Mouse (Mus musculus): Measurements from ENCODE around the gene Npb. TPM values are rescaled to one million over a fixed set of nuclear protein-coding genes. Genes with fewer than 3 reads are reported as not detected.

Npb gene
- polyA plus RNA-seq, 1 experiment from 2014 or later: 3.6 TPM

DNA sequence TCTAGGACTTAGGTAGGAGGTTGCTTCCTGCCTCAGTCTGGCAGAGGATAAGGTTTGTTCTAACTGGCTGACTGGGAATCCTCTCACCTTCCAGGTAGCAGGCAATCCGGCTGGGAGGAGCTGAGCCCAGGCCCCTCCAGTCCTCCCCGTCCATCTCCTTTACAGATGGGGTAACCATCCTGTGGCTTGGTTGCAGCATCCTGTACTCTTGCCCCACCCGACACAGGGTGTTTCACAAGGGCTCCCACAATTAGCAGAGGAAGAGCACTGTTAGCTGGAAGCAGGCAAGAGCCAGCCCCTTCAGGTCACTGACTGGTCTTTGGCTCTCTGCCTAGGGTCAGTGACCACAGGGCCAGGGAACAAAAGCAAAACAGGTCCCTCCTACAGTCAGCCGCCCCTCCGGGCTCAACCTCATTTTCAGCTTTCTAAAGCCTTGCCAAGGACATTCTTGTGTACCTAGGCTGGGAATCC lies 22.2 kb downstream of the Npb start:
- ATAC-seq (replicated peaks; ENCODE audit: low FRiP score) (no peak), DNase-seq (ENCODE audit: low spot score) (no peak)
- Histone ChIP-seq H3K36me3 (ENCODE audit: control insufficient read depth, insufficient read depth, low read length) (peaks cover 11% of the 10 kb centered on the region; the same call in 1 of the 2 replicates), H3K9me3 (ENCODE audit: control insufficient read depth, low read length) (no peaks in the 10 kb centered on the region), H3K4me1 (replicated peaks; ENCODE audit: control insufficient read depth, insufficient read depth, low read length) (peaks cover 68% of the 10 kb centered on the region), H3K27ac (ENCODE audit: low read depth, low read length) (peak overlapping the region; percentile 94), H3K4me2 (peak overlapping the region; percentile 95), H3K4me3 (ENCODE audit: low read depth, low read length) (peak overlapping the region; percentile 78), H3K27me3 (replicated peaks; ENCODE audit: control insufficient read depth, insufficient read depth, low read length) (no peaks in the 10 kb centered on the region), H3K9ac (ENCODE audit: low read depth, low read length) (peak overlapping the region; percentile 92)
- 37% methylated on average over 5 of the region's 5 CpGs for WGBS

DNA sequence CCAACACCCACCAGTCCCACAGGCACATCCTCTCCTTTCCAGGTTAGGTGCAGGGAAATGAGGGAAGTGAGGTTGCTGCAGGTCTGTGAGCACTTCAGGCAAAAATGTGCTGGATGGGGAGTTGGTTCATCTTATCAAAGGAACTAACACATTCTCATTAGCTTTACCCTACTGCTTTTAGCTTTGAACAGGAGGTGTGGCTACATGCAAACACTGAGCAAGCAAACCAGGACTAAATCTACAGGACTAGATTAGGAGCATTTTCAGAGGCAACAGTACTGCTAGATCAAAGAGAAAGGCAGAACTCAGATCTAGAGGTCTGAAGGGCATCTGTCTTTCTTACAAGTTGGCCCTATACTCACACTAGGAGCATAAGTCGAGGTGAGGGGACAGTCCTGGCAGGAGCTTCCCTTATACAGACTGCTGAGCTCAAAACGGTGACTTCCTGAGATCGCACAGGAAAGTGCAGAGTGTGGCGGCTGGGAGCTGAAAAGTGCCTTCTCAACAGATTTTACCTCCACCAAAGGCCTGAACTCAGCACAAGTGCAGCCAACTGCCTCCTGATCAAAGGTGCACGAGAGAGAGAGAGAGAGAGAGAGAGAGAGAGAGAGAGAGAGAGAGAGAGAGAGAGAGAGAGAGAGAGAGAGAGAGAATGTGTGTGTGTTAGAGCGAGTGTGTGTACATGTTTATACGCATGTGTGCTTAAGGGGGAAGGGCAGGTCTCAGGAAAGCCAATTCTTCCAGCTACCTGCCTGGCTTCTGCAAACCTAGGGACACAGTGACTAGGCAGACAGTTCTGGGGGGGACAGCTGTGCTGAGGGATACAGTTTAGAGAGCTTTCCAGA lies 22.8 kb downstream of the Npb start:
- peaks cover 11% of the 10 kb centered on the region; the same call in 1 of the 2 replicates for H3K36me3 ChIP-seq (ENCODE audit: control insufficient read depth, insufficient read depth, low read length)
- WGBS: 22% methylated on average over 6 of the region's 7 CpGs
- peak overlapping the region; percentile 94 for H3K27ac ChIP-seq (ENCODE audit: low read depth, low read length)
- ATAC-seq (replicated peaks; ENCODE audit: low FRiP score) (no peak), DNase-seq (ENCODE audit: low spot score) (no peak)
- peak overlapping the region; percentile 95 for H3K4me2 ChIP-seq
- H3K4me3 ChIP-seq (ENCODE audit: low read depth, low read length): peak overlapping the region; percentile 78
- peaks cover 63% of the 10 kb centered on the region for H3K4me1 ChIP-seq (replicated peaks; ENCODE audit: control insufficient read depth, insufficient read depth, low read length)
- no peaks in the 10 kb centered on the region for H3K27me3 ChIP-seq (replicated peaks; ENCODE audit: control insufficient read depth, insufficient read depth, low read length)
- peak overlapping the region; percentile 92 for H3K9ac ChIP-seq (ENCODE audit: low read depth, low read length)
- H3K9me3 ChIP-seq (ENCODE audit: control insufficient read depth, low read length): no peaks in the 10 kb centered on the region

GRCm38 (mm10) chr11:120631726-120632448 lies 23.6 kb downstream of the Npb start:
- DNase-seq (ENCODE audit: low spot score) (no peak), ATAC-seq (replicated peaks; ENCODE audit: low FRiP score) (0 out of 2 replicates have a peak, but pooled peaks have one; percentile 21)
- Histone ChIP-seq H3K9me3 (ENCODE audit: control insufficient read depth, low read length) (no peaks in the 10 kb centered on the region), H3K27ac (ENCODE audit: low read depth, low read length) (peak overlapping the region; percentile 94), H3K9ac (ENCODE audit: low read depth, low read length) (peak overlapping the region; percentile 92), H3K4me2 (peak overlapping the region; percentile 95), H3K4me1 (replicated peaks; ENCODE audit: control insufficient read depth, insufficient read depth, low read length) (peaks cover 56% of the 10 kb centered on the region), H3K36me3 (ENCODE audit: control insufficient read depth, insufficient read depth, low read length) (peaks cover 13% of the 10 kb centered on the region; the same call in 1 of the 2 replicates), H3K4me3 (ENCODE audit: low read depth, low read length) (peak overlapping the region; percentile 78), H3K27me3 (replicated peaks; ENCODE audit: control insufficient read depth, insufficient read depth, low read length) (no peaks in the 10 kb centered on the region)
- WGBS: 43% methylated on average over 4 of the region's 4 CpGs

DNA sequence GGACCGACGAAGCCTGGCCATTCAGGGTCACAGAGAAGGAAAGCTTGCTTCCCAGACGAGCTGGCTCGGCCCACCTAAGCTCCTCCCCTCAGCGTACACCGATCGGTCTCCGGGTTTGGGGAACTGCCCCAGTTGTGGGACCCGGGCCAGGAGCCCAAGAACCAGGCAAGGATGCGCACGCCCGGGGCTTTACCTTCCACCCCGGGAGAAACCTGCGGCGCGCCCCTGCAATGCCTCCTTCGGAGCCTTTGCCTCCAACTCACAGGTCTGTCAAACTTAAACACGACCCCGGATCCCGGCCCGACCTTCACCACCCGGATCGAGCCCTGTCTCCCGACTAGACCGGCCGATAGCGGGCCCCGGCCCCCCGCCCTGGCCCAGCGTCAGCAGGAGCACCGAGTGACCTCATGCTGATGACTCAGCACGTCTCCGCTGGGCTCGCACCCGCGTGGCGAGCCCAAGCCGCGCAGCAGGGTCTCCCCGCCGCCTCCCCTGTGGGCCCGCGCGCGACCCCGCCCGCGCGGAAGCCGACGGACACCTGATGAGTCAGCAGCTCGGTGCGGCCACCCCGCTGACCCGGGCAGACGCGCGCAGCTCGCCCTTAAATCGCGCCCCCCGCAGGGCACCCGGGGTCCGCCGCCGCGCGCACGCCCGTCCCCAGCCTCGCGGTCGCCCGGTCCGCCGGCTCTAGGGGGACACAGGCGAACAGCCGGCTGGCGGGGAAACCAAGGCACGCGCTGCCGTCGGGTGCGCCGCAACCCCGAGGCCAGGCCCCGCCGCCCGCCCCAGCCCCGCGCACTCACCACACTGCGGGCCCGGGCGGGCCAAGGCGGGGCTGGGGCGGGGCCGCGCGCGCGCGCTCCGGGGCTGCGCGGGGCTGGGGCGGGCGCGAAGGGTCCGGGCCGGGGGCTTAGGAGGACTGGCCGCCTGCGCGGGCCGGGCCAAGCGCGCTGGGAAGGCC lies 24.6 kb downstream of the Npb start:
- peak overlapping the region; percentile 94 for H3K27ac ChIP-seq (ENCODE audit: low read depth, low read length)
- DNase-seq (ENCODE audit: low spot score): peak; percentile 79
- no peaks in the 10 kb centered on the region for H3K9me3 ChIP-seq (ENCODE audit: control insufficient read depth, low read length)
- ATAC-seq (replicated peaks; ENCODE audit: low FRiP score): peak; percentile 79
- no peaks in the 10 kb centered on the region for H3K27me3 ChIP-seq (replicated peaks; ENCODE audit: control insufficient read depth, insufficient read depth, low read length)
- H3K36me3 ChIP-seq (ENCODE audit: control insufficient read depth, insufficient read depth, low read length): peaks cover 9% of the 10 kb centered on the region; the same call in 1 of the 2 replicates
- peaks cover 50% of the 10 kb centered on the region for H3K4me1 ChIP-seq (replicated peaks; ENCODE audit: control insufficient read depth, insufficient read depth, low read length)
- H3K4me3 ChIP-seq (ENCODE audit: low read depth, low read length): peak overlapping the region; percentile 78
- WGBS: under 1% methylated on average over 97 of the region's 116 CpGs
- H3K4me2 ChIP-seq: peak overlapping the region; percentile 95
- H3K9ac ChIP-seq (ENCODE audit: low read depth, low read length): peak overlapping the region; percentile 92

DNA sequence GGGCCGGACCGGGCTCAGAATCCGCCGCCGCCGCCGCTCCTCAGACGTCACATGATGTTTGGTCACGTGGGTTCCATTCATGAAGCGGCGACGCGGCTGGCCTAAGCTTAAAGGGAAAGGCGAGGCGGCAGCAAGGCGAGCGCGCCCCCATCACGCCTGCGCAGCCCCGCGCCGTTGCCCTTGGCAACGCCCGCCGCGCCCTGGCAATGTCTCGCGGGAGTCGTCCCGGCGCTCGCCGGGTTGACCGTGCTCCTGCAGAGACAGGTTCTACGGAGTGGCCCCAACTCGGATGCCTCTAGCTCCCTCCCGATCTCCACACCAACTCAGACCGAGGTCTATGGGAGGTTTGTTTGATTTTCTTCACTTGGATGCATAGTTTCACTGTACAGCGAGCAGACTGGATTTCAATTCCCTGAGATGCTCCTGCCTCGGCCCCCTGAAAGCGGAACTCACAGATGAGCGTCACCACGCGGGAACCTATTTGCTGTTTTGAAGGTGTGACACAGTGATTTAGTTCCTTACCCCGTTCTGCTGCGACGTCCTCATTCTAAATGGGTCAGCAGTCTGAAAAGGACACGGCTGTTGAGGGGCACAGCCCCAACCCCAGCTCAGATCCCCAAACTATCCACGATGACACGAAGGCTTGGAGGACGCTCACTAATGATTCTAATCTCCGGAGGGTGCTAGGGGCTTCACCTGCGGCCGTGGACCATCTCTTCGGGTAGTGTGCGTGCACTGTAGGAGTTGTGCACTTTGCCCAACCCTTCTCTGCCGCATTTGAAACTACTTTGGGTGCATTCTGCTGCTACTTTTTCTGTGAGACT lies 25.5 kb downstream of the Npb start, which contains the start of gene Mafg:
Mafg (minus strand) TSS at position 81 of the 824 bp plus-strand sequence.
- 8% methylated on average over 58 of the region's 58 CpGs for WGBS
- no peaks in the 10 kb centered on the region for H3K9me3 ChIP-seq (ENCODE audit: control insufficient read depth, low read length)
- H3K4me1 ChIP-seq (replicated peaks; ENCODE audit: control insufficient read depth, insufficient read depth, low read length): peaks cover 44% of the 10 kb centered on the region
- H3K27me3 ChIP-seq (replicated peaks; ENCODE audit: control insufficient read depth, insufficient read depth, low read length): no peaks in the 10 kb centered on the region
- ATAC-seq (replicated peaks; ENCODE audit: low FRiP score) (peak; percentile 86), DNase-seq (ENCODE audit: low spot score) (peak; percentile 93)
- peak within 1 kb of the TSS; percentile 94 for H3K27ac ChIP-seq (ENCODE audit: low read depth, low read length)
- H3K9ac ChIP-seq (ENCODE audit: low read depth, low read length): peak within 1 kb of the TSS; percentile 92
- peaks cover 6% of the 10 kb centered on the region; the same call in 1 of the 2 replicates for H3K36me3 ChIP-seq (ENCODE audit: control insufficient read depth, insufficient read depth, low read length)
- peak within 1 kb of the TSS; percentile 95 for H3K4me2 ChIP-seq
- peak within 1 kb of the TSS; percentile 78 for H3K4me3 ChIP-seq (ENCODE audit: low read depth, low read length)

GRCm38 (mm10) chr11:120634810-120635209 lies 26.5 kb downstream of the Npb start:
- H3K27ac ChIP-seq (ENCODE audit: low read depth, low read length): no peak overlapping the region
- H3K4me1 ChIP-seq (replicated peaks; ENCODE audit: control insufficient read depth, insufficient read depth, low read length): peaks cover 33% of the 10 kb centered on the region
- 86% methylated on average over 5 of the region's 5 CpGs for WGBS
- no peak overlapping the region for H3K9ac ChIP-seq (ENCODE audit: low read depth, low read length)
- no peaks in the 10 kb centered on the region for H3K27me3 ChIP-seq (replicated peaks; ENCODE audit: control insufficient read depth, insufficient read depth, low read length)
- 0 out of 2 replicates have a peak, but pooled peaks cover 2% of the 10 kb centered on the region for H3K36me3 ChIP-seq (ENCODE audit: control insufficient read depth, insufficient read depth, low read length)
- ATAC-seq (replicated peaks; ENCODE audit: low FRiP score): no peak
- H3K9me3 ChIP-seq (ENCODE audit: control insufficient read depth, low read length): no peaks in the 10 kb centered on the region
- DNase-seq (ENCODE audit: low spot score): no peak
- H3K4me3 ChIP-seq (ENCODE audit: low read depth, low read length): no peak overlapping the region
- H3K4me2 ChIP-seq: peak overlapping the region; percentile 95

DNA sequence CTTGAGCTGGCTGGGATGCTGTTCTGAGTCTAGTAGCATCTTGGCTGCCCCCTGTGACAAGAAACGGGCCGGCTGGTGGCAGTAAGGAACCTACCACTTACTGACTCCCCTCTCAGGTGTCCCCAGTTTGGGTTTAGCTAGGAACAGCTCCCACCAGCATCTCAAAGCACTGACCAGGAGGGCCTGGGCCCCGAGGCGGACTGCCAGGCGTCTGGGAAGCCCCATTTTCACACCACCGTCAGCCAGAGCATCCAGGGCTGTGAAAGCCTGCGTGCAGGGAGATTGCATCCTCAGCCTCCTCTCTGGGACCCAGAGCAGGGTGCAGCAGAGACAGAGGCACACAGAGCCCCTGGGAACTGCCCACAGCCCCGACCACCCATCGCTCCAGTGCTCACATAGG lies 33.0 kb downstream of the Npb start:
- 66% methylated on average over 9 of the region's 9 CpGs for WGBS
- 0 out of 2 replicates have a peak, but pooled peaks cover 2% of the 10 kb centered on the region for H3K36me3 ChIP-seq (ENCODE audit: control insufficient read depth, insufficient read depth, low read length)
- H3K27me3 ChIP-seq (replicated peaks; ENCODE audit: control insufficient read depth, insufficient read depth, low read length): peaks cover 14% of the 10 kb centered on the region
- DNase-seq (ENCODE audit: low spot score) (no peak), ATAC-seq (replicated peaks; ENCODE audit: low FRiP score) (no peak)
- H3K9ac ChIP-seq (ENCODE audit: low read depth, low read length): no peak overlapping the region
- H3K9me3 ChIP-seq (ENCODE audit: control insufficient read depth, low read length): no peaks in the 10 kb centered on the region
- no peak overlapping the region for H3K4me3 ChIP-seq (ENCODE audit: low read depth, low read length)
- H3K4me1 ChIP-seq (replicated peaks; ENCODE audit: control insufficient read depth, insufficient read depth, low read length): peaks cover 11% of the 10 kb centered on the region
- no peak overlapping the region for H3K4me2 ChIP-seq
- H3K27ac ChIP-seq (ENCODE audit: low read depth, low read length): no peak overlapping the region

Measured in liver, embryonic 11.5 days (tissue).